Mouse (Mus musculus): ENCODE measurements around the gene Pagr1b. TPM values are rescaled to one million over a fixed set of nuclear protein-coding genes. Genes with fewer than 3 reads are reported as not detected.

Gene Pagr1b
- polyA plus RNA-seq, 1 experiment from 2014 or later = not detected

- ATAC-seq (ENCODE audit: low FRiP score, low TSS enrichment) (no peak), DNase-seq (ENCODE audit: low spot score) (no peak)
- TF ChIP-seq CTCF (IDR thresholded peaks at IDR 0.05; ENCODE audit: low read depth) = no peak
- no peak for TF ChIP-seq EP300 (optimal IDR thresholded peaks at IDR 0.05)
- Histone ChIP-seq H3K4me1 (replicated peaks; ENCODE audit: control insufficient read depth, insufficient read depth) (0 out of 2 replicates have a peak, but pooled peaks cover 10% of the 10 kb centered on the region), H3K27ac (replicated peaks) (no peak overlapping the region; the same call in 1 of the 2 replicates), H3K9ac (ENCODE audit: low read length) (no peak overlapping the region), H3K27me3 (ENCODE audit: control insufficient read depth, insufficient read depth, low read length) (no peaks in the 10 kb centered on the region), H3K4me2 (replicated peaks; ENCODE audit: low read depth) (no peak overlapping the region), H3K4me3 (ENCODE audit: low read depth, low read length) (no peak overlapping the region), H3K9me3 (ENCODE audit: control insufficient read depth, low read length) (no peaks in the 10 kb centered on the region), H3K36me3 (ENCODE audit: control insufficient read depth, insufficient read depth, low read length) (no peaks in the 10 kb centered on the region)
- WGBS = 88% methylated on average over 2 of the region's 2 CpGs
Observed at GRCm38 (mm10) chr7:127011051-127011450, 5.2 kb downstream of the Pagr1b start.

DNA sequence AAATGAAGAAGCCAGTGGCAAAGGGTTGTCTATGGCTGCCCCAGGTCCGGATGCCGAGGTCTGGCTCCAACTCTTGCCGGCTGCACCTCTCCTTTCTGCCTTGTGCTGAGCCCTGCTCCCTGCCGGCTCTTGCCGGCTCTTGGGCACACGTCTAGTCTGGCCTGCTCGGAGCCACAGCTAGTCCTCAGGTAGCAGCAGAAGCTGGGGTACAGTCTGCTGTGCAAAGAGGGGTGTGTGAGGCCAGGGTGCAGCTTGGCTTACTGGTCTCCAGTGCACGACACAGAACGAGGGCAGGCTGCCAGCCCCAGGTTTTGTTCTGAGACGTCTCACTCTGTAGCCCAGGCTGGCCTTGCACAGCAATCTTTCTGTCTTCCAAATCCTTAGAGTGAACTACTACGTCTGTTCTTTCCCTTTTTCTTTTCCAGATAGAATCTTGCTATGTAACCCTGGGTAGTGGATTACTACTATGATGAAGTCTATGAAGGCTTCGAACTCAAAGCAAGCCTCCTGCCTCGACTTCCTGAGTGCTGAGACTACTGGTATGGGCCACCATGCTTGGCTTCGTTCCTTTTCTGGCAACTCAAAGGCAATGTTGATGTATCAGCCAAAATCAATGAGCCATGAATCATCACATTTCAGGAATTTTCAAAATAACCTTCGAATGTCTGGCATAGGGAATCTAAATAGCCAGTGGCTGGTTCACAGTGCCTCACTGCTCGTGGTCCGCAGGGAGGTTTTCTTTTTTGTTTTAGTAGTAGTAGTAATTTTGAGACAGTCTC is 6.8 kb downstream of the Pagr1b start:
- peak overlapping the region; percentile 19; the same call in 1 of the 2 replicates for H3K9ac ChIP-seq (ENCODE audit: low read length)

DNA sequence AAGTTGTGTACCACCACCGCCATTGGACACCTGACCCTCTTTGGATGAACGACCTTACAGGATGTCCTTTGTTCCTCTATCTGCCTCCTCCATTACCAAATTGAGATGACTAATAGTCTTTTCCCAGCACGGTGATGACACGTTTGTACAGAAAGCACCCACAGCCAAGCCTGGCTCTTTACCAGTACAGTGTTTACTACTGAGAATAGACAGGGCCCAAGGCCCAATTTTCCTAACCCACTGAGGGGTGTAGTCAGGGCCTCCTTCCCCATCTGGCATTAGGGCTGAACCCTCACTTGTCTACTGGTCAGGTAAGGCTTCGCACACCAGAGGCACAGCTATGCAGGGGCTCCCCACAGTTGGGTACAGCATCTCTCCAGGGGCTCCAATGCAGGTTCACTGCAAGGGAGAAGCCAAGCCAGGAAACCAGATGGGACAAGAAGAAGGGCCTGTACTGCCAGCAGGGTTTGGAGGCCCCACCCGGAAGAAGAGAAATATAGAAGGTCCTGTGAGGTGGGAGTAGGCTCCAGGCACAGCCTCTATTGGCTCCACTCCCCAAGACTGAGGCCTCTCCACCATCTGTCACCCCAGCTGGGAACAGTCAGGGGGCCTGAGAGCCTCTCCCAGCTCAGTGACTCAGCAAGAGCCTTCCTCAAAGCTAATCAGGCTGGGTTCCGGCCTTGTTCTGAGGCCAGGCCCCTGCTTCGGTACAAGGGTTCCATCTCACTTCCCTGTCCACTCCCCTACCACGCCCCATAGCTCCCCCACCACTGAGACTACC is 7.9 kb downstream of the Pagr1b start:
- no peak overlapping the region for H3K4me3 ChIP-seq (ENCODE audit: low read depth, low read length)
- peak overlapping the region; percentile 92 for H3K27ac ChIP-seq (replicated peaks)
- no peaks in the 10 kb centered on the region for H3K27me3 ChIP-seq (ENCODE audit: control insufficient read depth, insufficient read depth, low read length)
- no peaks in the 10 kb centered on the region for H3K9me3 ChIP-seq (ENCODE audit: control insufficient read depth, low read length)
- peak overlapping the region; percentile 2; the same call in 1 of the 2 replicates for H3K4me2 ChIP-seq (replicated peaks; ENCODE audit: low read depth)
- no peak for TF ChIP-seq CTCF (IDR thresholded peaks at IDR 0.05; ENCODE audit: low read depth)
- peak; percentile 50 for TF ChIP-seq EP300 (optimal IDR thresholded peaks at IDR 0.05)
- ATAC-seq (ENCODE audit: low FRiP score, low TSS enrichment) (peak; percentile 94), DNase-seq (ENCODE audit: low spot score) (peak; percentile 86)
- H3K36me3 ChIP-seq (ENCODE audit: control insufficient read depth, insufficient read depth, low read length) = no peaks in the 10 kb centered on the region
- H3K4me1 ChIP-seq (replicated peaks; ENCODE audit: control insufficient read depth, insufficient read depth) = 0 out of 2 replicates have a peak, but pooled peaks cover 10% of the 10 kb centered on the region
- 22% methylated on average over 9 of the region's 9 CpGs for WGBS
- H3K9ac ChIP-seq (ENCODE audit: low read length) = peak overlapping the region; percentile 19

More for the DNA sequence above, 6.8 kb downstream of the Pagr1b start:
- H3K27me3 ChIP-seq (ENCODE audit: control insufficient read depth, insufficient read depth, low read length) = no peaks in the 10 kb centered on the region
- ATAC-seq (ENCODE audit: low FRiP score, low TSS enrichment) (peak; percentile 13; the same call in 1 of the 2 replicates), DNase-seq (ENCODE audit: low spot score) (no peak)
- H3K27ac ChIP-seq (replicated peaks) = peak overlapping the region; percentile 92
- H3K4me1 ChIP-seq (replicated peaks; ENCODE audit: control insufficient read depth, insufficient read depth) = 0 out of 2 replicates have a peak, but pooled peaks cover 10% of the 10 kb centered on the region
- H3K36me3 ChIP-seq (ENCODE audit: control insufficient read depth, insufficient read depth, low read length) = no peaks in the 10 kb centered on the region
- TF ChIP-seq CTCF (IDR thresholded peaks at IDR 0.05; ENCODE audit: low read depth) (no peak), EP300 (optimal IDR thresholded peaks at IDR 0.05) (no peak)
- WGBS = 74% methylated on average over 17 of the region's 17 CpGs
- no peak overlapping the region for H3K4me3 ChIP-seq (ENCODE audit: low read depth, low read length)
- H3K9me3 ChIP-seq (ENCODE audit: control insufficient read depth, low read length) = no peaks in the 10 kb centered on the region
- no peak overlapping the region for H3K4me2 ChIP-seq (replicated peaks; ENCODE audit: low read depth)

GRCm38 (mm10) chr7:127007313-127008024 is 8.8 kb downstream of the Pagr1b start:
- Histone ChIP-seq H3K9ac (ENCODE audit: low read length) (no peak overlapping the region), H3K27ac (replicated peaks) (peak overlapping the region; percentile 92; the same call in 1 of the 2 replicates)

GRCm38 (mm10) chr7:127004122-127004875 is 12.0 kb downstream of the Pagr1b start:
- H3K27me3 ChIP-seq (ENCODE audit: control insufficient read depth, insufficient read depth, low read length) = no peaks in the 10 kb centered on the region
- ATAC-seq (ENCODE audit: low FRiP score, low TSS enrichment) (no peak), DNase-seq (ENCODE audit: low spot score) (no peak)
- no peaks in the 10 kb centered on the region for H3K36me3 ChIP-seq (ENCODE audit: control insufficient read depth, insufficient read depth, low read length)
- TF ChIP-seq EP300 (optimal IDR thresholded peaks at IDR 0.05) (no peak), CTCF (IDR thresholded peaks at IDR 0.05; ENCODE audit: low read depth) (peak; percentile 50)
- 70% methylated on average over 4 of the region's 4 CpGs for WGBS
- H3K4me2 ChIP-seq (replicated peaks; ENCODE audit: low read depth) = no peak overlapping the region
- H3K4me3 ChIP-seq (ENCODE audit: low read depth, low read length) = no peak overlapping the region
- 0 out of 2 replicates have a peak, but pooled peaks cover 9% of the 10 kb centered on the region for H3K4me1 ChIP-seq (replicated peaks; ENCODE audit: control insufficient read depth, insufficient read depth)
- no peak overlapping the region for H3K9ac ChIP-seq (ENCODE audit: low read length)
- no peaks in the 10 kb centered on the region for H3K9me3 ChIP-seq (ENCODE audit: control insufficient read depth, low read length)
- H3K27ac ChIP-seq (replicated peaks) = no peak overlapping the region

More at GRCm38 (mm10) chr7:127007313-127008024, 8.8 kb downstream of the Pagr1b start:
- 83% methylated on average over 6 of the region's 6 CpGs for WGBS
- ATAC-seq (ENCODE audit: low FRiP score, low TSS enrichment) = no peak
- Histone ChIP-seq H3K27me3 (ENCODE audit: control insufficient read depth, insufficient read depth, low read length) (no peaks in the 10 kb centered on the region), H3K9me3 (ENCODE audit: control insufficient read depth, low read length) (no peaks in the 10 kb centered on the region), H3K4me1 (replicated peaks; ENCODE audit: control insufficient read depth, insufficient read depth) (0 out of 2 replicates have a peak, but pooled peaks cover 10% of the 10 kb centered on the region), H3K4me2 (replicated peaks; ENCODE audit: low read depth) (no peak overlapping the region), H3K4me3 (ENCODE audit: low read depth, low read length) (no peak overlapping the region), H3K36me3 (ENCODE audit: control insufficient read depth, insufficient read depth, low read length) (no peaks in the 10 kb centered on the region)
- TF ChIP-seq CTCF (IDR thresholded peaks at IDR 0.05; ENCODE audit: low read depth) (no peak), EP300 (optimal IDR thresholded peaks at IDR 0.05) (no peak)
- no peak for DNase-seq (ENCODE audit: low spot score)

Data from stomach, postnatal 0 days (tissue).